Mouse (Mus musculus) hindbrain, embryonic 14.5 days (tissue): ENCODE measurements at regions not wholly inside any gene's neighbourhood (a gene's known extent, or its start where the extent isn't known, plus 50 kb on each side); places are given as distances from the start of the nearest gene placed in this dataset.
A peak's percentile ranks its signal among the peaks of the same experiment; 100 is the strongest.

Source experiments
- ATAC-seq: fragments of 200-750 bp; cut with Nextera tagmentation; 2 replicates; pipeline ENCODE4 v1.8.0; 2017; ENCODE audit warnings: moderate number of reproducible peaks, mild to moderate bottlenecking, moderate TSS enrichment, moderate library complexity; ENCODE audit not compliant: low FRiP score
- DNase-seq: peaks from one replicate; pipeline ENCODE4 v3.0.0-alpha.2; 2015; ENCODE audit warnings: low spot score
- H3K27ac ChIP-seq: fragments of 300-500 bp; sonication (generic); 2 replicates; pipeline ENCODE4 v1.5.1; 2014; ENCODE audit warnings: mild to moderate bottlenecking, moderate library complexity
- H3K27me3 ChIP-seq: fragments of 300-500 bp; sonication (generic); 2 replicates; pipeline ENCODE4 v1.6.1; 2014; ENCODE audit warnings: mild to moderate bottlenecking, low read length, mixed read lengths; ENCODE audit not compliant: control insufficient read depth, insufficient read depth
- H3K36me3 ChIP-seq: fragments of 300-500 bp; sonication (generic); replicated peaks from 2 replicates; pipeline ENCODE4 v1.6.1; 2014; ENCODE audit not compliant: control insufficient read depth, insufficient read depth
- H3K4me1 ChIP-seq: fragments of 300-500 bp; sonication (generic); replicated peaks from 2 replicates; pipeline ENCODE4 v1.6.1; 2014; ENCODE audit warnings: antibody characterized with exemption, low read length, mixed read lengths; ENCODE audit not compliant: control insufficient read depth, insufficient read depth
- H3K4me2 ChIP-seq: fragments of 300-500 bp; sonication (generic); replicated peaks from 2 replicates; pipeline ENCODE4 v1.6.1; 2014; ENCODE audit warnings: mild to moderate bottlenecking, moderate library complexity
- H3K4me3 ChIP-seq: fragments of 300-500 bp; sonication (generic); replicated peaks from 2 replicates; pipeline ENCODE4 v1.5.1; 2014; ENCODE audit warnings: mild to moderate bottlenecking, low read length
- H3K9ac ChIP-seq: fragments of 300-500 bp; sonication (generic); 2 replicates; pipeline ENCODE4 v1.6.1; 2014
- H3K9me3 ChIP-seq: fragments of 300-500 bp; sonication (generic); 2 replicates; pipeline ENCODE4 v1.6.1; 2016; ENCODE audit warnings: low read length; ENCODE audit not compliant: control insufficient read depth
- WGBS: fragments of 180-500 bp; shearing (Covaris S2); extraction: QIAGEN DNeasy Blood & Tissue Kit; methylation state at CpG from one replicate; pipeline ENCODE4 v1.1.7; 2014; 5-methylcytosine and 5-hydroxymethylcytosine counted together

DNA sequence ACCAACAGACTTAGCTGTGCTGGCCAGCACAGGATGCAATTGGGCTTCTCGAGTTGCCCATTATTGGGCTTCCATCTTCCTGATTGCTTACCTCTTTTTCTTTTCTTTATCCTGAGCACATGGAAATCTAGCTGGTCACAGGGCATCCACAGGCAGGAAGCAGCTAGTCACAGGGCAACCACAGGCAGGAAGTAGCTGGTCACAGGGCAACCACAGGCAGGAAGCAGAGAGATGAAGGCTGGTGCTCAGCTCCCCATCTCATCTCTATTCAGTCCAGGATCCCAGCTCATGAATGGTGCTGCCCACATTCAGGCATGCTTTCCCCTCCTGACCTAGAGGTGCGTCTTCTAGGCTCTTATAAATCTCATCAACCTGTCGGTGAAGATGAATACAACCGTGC is 146.8 kb upstream of the Slc35f3 start:
- Histone ChIP-seq H3K4me3 (no peak overlapping the region), H3K9ac (no peak overlapping the region), H3K9me3 (no peaks in the 10 kb centered on the region), H3K4me1 (0 out of 2 replicates have a peak, but pooled peaks cover 5% of the 10 kb centered on the region), H3K36me3 (no peaks in the 10 kb centered on the region), H3K27me3 (no peaks in the 10 kb centered on the region), H3K4me2 (no peak overlapping the region), H3K27ac (no peak overlapping the region)
- WGBS: 74% methylated on average over 4 of the region's 4 CpGs
- ATAC-seq: no peak
- DNase-seq: no peak

DNA sequence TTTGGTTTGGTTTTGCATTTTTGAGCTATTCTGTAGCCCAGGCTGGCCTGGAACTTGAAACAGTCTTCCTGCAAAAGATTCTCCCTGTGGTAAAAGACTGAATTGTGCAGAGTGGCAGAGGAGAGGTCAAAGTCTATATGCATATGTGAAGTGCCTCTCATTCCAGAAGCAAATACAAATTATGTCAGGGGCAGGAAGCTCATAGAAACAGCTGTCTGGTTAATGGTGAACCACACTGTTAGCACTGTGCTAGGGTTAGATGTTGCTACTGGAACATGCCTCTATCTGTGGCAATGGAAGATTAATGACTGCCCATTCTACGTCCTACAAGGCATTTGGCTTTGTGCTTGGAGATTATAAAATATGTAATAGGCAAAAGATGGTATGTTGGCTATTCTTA is 144.4 kb upstream of the Slc35f3 start:
- Histone ChIP-seq H3K4me3 (no peak overlapping the region), H3K27me3 (no peaks in the 10 kb centered on the region), H3K9me3 (no peaks in the 10 kb centered on the region), H3K4me2 (no peak overlapping the region), H3K9ac (no peak overlapping the region), H3K4me1 (0 out of 2 replicates have a peak, but pooled peaks cover 5% of the 10 kb centered on the region), H3K36me3 (no peaks in the 10 kb centered on the region), H3K27ac (no peak overlapping the region)
- ATAC-seq (no peak), DNase-seq (no peak)
- WGBS: 66% methylated on average over 1 of the region's 1 CpGs

DNA sequence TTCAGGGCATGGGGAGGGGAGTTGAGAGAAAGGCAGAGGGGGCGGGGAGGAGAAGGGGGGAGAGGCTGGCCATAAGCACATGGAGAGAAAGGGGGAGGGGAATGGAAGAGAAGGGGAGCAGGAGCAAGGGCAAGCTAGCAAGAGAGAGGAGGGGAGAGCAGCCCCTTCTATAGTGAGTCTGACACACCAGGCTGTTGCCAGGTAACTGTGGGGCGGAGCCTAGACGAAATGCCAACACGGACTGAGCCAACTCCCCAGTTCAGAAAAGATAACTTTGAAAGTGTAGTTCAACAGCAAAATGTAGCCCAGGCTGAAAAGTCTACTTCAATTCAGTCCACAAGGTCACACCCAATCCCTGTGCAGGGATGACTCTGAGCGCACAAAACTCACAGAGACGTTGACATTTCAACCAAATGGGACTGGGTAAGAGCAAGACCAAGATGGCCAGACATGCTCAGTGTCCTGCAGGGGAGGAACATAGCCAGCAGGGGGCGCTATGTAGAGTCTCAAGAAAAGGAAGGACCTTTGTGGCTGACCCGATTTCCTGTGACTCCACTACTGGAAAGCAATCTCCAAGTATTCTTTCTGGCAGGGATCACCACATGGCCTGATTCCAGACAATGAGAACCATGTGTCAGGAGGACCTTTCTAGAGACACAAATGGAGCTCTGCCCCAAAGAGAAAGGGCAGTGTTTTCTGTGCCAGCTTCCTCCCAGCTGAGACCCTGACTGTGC is 140.7 kb upstream of the Slc35f3 start:
- H3K27ac ChIP-seq: no peak overlapping the region
- no peak overlapping the region for H3K4me2 ChIP-seq
- H3K27me3 ChIP-seq: no peaks in the 10 kb centered on the region
- no peak overlapping the region for H3K9ac ChIP-seq
- WGBS: 74% methylated on average over 8 of the region's 8 CpGs
- H3K36me3 ChIP-seq: no peaks in the 10 kb centered on the region
- no peak for DNase-seq
- no peaks in the 10 kb centered on the region for H3K9me3 ChIP-seq
- H3K4me3 ChIP-seq: no peak overlapping the region
- H3K4me1 ChIP-seq: peaks cover 16% of the 10 kb centered on the region; the same call in 1 of the 2 replicates
- ATAC-seq: no peak

DNA sequence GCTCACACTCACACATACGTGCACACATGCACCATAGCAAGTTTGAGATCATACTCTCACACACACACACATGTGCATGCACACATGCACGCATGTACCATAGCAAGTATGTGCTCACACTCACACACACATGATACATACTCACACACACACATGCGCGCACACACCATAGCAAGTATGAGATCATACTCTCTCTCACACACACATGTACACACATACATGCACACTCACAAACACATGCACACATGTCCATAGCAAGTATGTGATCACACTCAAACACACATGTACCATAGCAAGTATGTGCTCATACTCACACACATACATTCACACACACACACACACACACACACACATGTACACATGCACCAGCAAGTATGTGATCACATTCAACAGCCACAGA is 138.9 kb upstream of the Slc35f3 start:
- 98% methylated on average over 4 of the region's 4 CpGs for WGBS
- Histone ChIP-seq H3K27me3 (no peaks in the 10 kb centered on the region), H3K27ac (no peak overlapping the region), H3K9me3 (no peaks in the 10 kb centered on the region), H3K4me2 (no peak overlapping the region), H3K36me3 (no peaks in the 10 kb centered on the region), H3K9ac (no peak overlapping the region), H3K4me1 (peaks cover 19% of the 10 kb centered on the region; the same call in 1 of the 2 replicates), H3K4me3 (no peak overlapping the region)
- no peak for ATAC-seq
- no peak for DNase-seq

DNA sequence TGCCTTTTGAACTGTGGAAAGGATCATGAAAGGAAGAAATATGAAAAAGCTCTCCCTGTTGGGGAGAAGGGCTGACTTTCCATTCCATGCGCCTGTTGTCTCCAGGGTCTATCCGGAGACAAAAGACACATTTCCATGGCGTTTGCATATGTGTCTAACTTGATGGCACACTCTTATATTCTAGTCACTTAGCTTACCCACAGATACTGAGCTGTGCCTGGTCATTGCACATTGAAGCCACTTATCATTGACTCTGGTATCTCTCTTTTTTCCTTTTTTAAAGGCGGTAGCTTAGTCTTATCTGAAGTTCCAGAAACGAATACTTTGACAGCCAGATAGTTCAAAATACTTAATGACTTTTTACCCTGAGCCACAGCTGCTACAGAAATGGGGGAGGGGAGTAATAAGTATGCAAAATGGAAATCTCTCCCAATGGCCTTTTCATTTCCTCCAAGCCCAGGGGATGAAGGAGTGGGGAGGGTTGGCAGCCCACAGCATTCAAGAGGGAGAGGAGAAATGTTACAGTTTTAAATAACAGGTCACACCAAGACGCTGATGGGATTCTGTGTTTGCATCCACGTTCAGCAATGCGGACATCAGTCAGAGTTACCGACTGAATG is 137.9 kb upstream of the Slc35f3 start:
- Histone ChIP-seq H3K27me3 (no peaks in the 10 kb centered on the region), H3K4me2 (no peak overlapping the region), H3K36me3 (no peaks in the 10 kb centered on the region), H3K4me1 (peaks cover 19% of the 10 kb centered on the region; the same call in 1 of the 2 replicates), H3K4me3 (no peak overlapping the region), H3K9me3 (no peaks in the 10 kb centered on the region), H3K27ac (peak overlapping the region; percentile 2; the same call in 1 of the 2 replicates), H3K9ac (no peak overlapping the region)
- DNase-seq: no peak
- WGBS: 34% methylated on average over 9 of the region's 9 CpGs
- ATAC-seq: no peak

DNA sequence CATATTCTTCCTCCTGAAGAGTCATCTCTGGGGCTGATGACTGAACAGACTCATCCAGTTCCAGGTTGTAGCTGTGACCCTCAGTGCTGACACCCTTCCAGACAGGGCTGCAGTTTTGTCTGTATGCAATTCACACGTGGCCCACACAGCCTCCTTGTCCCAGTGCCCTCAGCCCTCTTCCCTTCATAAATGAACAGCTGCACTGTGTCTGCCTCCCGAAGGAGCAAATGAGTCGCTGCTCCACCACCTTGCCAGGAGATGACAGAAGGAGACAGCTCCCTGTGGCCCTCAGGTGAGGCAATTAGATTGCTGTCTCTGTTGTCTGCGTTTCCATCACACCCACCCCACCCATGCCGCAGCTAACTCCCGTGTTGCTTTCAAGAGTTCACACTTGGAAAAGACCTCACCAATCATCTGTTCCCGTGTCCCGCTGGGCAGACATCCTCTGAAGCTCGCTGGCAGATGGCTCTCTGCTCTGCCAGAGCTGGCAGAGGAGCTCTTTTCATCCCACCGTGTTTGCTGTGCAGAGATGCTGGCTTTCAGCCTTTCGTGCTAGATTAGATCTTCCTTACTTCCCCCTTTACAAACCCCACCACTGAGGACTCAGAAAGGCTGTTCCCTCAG is 135.5 kb upstream of the Slc35f3 start:
- H3K4me3 ChIP-seq: no peak overlapping the region
- no peaks in the 10 kb centered on the region for H3K36me3 ChIP-seq
- peak; percentile 53 for DNase-seq
- peaks cover under 1% of the 10 kb centered on the region; the same call in 1 of the 2 replicates for H3K9me3 ChIP-seq
- H3K9ac ChIP-seq: no peak overlapping the region
- 27% methylated on average over 11 of the region's 11 CpGs for WGBS
- peaks cover 19% of the 10 kb centered on the region; the same call in 1 of the 2 replicates for H3K4me1 ChIP-seq
- ATAC-seq: no peak
- no peak overlapping the region for H3K4me2 ChIP-seq
- peak overlapping the region; percentile 73 for H3K27ac ChIP-seq
- H3K27me3 ChIP-seq: no peaks in the 10 kb centered on the region

DNA sequence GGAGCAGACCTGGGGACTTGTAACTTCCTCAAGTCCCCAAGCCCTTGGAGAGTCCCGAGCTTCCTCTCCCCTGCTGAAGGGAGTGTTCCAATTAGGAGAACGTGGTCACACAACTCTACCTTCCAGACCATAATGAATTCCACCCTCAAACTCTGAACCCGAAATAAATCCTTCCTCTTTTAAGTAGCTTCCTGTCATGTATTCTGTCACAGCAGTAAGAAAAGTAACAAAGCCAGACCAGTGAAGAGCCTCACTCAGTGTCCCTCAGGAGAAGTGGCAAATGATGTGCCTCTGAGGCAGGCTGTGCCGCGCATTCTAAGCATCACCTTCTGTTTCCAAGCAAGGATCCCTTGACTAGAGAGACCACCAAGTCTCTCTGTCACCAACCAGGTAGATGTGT is 134.4 kb upstream of the Slc35f3 start:
- 65% methylated on average over 5 of the region's 5 CpGs for WGBS
- ATAC-seq: no peak
- no peak overlapping the region for H3K4me3 ChIP-seq
- H3K9me3 ChIP-seq: peaks cover 11% of the 10 kb centered on the region; the same call in 1 of the 2 replicates
- H3K27me3 ChIP-seq: no peaks in the 10 kb centered on the region
- H3K27ac ChIP-seq: no peak overlapping the region
- H3K4me2 ChIP-seq: no peak overlapping the region
- no peak for DNase-seq
- H3K4me1 ChIP-seq: peaks cover 19% of the 10 kb centered on the region; the same call in 1 of the 2 replicates
- H3K36me3 ChIP-seq: no peaks in the 10 kb centered on the region
- no peak overlapping the region for H3K9ac ChIP-seq

DNA sequence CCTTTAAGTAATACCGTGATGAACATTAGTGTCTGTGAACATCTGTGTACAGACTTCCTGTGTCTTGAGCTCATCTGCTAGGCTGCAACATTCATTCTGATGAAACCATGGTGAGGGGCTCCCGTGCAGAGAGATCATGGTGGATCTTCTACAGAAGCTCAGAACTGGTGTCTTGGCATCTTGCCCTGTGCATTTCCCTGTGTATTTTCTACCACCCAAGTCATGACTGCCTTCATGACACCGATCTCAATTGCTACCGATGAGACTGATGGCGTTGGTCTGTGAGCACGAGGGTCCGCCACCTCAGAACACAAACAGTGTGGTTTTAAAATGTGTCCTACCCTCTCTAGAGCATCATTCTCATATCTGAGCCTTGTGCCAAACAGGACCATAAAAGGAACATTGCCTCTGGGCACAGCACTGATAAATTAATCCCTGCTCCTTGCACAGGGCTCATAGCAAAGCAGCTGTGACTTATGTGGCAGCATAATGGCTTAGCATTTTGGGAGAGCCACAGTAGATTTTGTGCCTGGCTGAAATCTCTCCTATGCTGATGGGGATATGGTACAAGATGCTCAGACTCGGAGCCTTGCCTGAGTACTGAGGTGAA is 132.8 kb upstream of the Slc35f3 start:
- Histone ChIP-seq H3K4me2 (no peak overlapping the region), H3K9me3 (peaks cover 13% of the 10 kb centered on the region; the same call in 1 of the 2 replicates), H3K27me3 (no peaks in the 10 kb centered on the region), H3K9ac (no peak overlapping the region), H3K36me3 (no peaks in the 10 kb centered on the region), H3K4me1 (peaks cover 14% of the 10 kb centered on the region; the same call in 1 of the 2 replicates), H3K4me3 (no peak overlapping the region), H3K27ac (peak overlapping the region; percentile 55; the same call in 1 of the 2 replicates)
- peak; percentile 58 for ATAC-seq
- WGBS: 64% methylated on average over 8 of the region's 8 CpGs
- no peak for DNase-seq

DNA sequence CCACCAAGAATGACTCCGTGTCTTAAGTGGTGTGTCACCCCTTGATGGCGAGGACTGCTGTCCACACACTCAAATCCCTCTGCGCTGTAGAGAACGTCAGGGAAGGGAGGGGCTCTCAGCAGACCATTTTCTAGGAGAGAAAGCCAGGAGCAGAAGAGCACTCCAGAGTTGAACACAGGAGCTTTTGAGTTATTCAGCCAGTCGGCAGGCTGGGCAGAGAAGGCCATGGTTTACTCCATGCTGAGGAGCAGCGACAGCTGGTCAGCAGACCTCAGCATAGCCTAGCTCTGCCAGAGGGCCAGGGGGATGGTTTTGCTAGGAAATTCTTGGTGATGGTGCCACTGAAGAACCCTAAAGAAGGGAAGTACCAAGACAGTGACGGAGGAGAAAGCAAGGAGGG is 132.0 kb upstream of the Slc35f3 start:
- Histone ChIP-seq H3K4me2 (no peak overlapping the region), H3K9ac (no peak overlapping the region), H3K36me3 (no peaks in the 10 kb centered on the region), H3K27ac (peak overlapping the region; percentile 55), H3K4me3 (no peak overlapping the region), H3K9me3 (peaks cover 13% of the 10 kb centered on the region; the same call in 1 of the 2 replicates), H3K4me1 (peaks cover 10% of the 10 kb centered on the region; the same call in 1 of the 2 replicates), H3K27me3 (no peaks in the 10 kb centered on the region)
- DNase-seq (no peak), ATAC-seq (no peak)
- 73% methylated on average over 7 of the region's 7 CpGs for WGBS
